Comparison of ENCODE assay signal across 8 mouse cellular contexts in genomic region chr7:37624759-37625340, GRCm38 (mm10).
DNase-seq lines count a peak whose midpoint lies in the region; ATAC-seq and TF ChIP-seq lines count a peak whose summit lies in the region.

No protein-coding gene starts in this region.

- 4% methylated on average over 20 of the region's 20 CpGs for WGBS in hindbrain, embryonic 14.5 days
- 3% methylated on average over 20 of the region's 20 CpGs for WGBS in midbrain, embryonic 16.5 days

- H3K4me3 ChIP-seq in gastrocnemius, adult 2 months: peak overlapping the region; percentile 75
- peak overlapping the region; percentile 43 for H3K4me3 ChIP-seq in hindbrain, embryonic 14.5 days (replicated peaks; ENCODE audit: low read length)
- peak overlapping the region; percentile 55 for H3K4me3 ChIP-seq in midbrain, embryonic 16.5 days (ENCODE audit: low read depth, low read length)

- DNase-seq in gastrocnemius, adult 2 months: no peak
- DNase-seq in gastrocnemius, postnatal 36 days: no peak
- peak; percentile 49 for DNase-seq in right cerebral cortex, postnatal 4 days
- DNase-seq in right cerebral cortex, adult 18-20 months: no peak
- DNase-seq in hindbrain, embryonic 14.5 days (ENCODE audit: low spot score): peak; percentile 58
- DNase-seq in ovary, postnatal 14 days (ENCODE audit: low spot score): no peak

- no peak overlapping the region for H3K27ac ChIP-seq in gastrocnemius, adult 2 months
- peak overlapping the region; percentile 92 for H3K27ac ChIP-seq in hindbrain, embryonic 14.5 days
- peak overlapping the region; percentile 86 for H3K27ac ChIP-seq in midbrain, embryonic 16.5 days (ENCODE audit: low read length)

- no peak for TF ChIP-seq CTCF in gastrocnemius, adult 2 months (IDR thresholded peaks at IDR 0.05)

- ATAC-seq in hindbrain, embryonic 14.5 days (ENCODE audit: low FRiP score): peak; percentile 58
- peak; percentile 69; the same call in 1 of the 2 replicates for ATAC-seq in midbrain, embryonic 16.5 days
- ATAC-seq in megakaryocyte-erythroid progenitor cell, adult 5-6 weeks (replicated peaks; ENCODE audit: low FRiP score, low TSS enrichment, poor library complexity, severe bottlenecking): no peak

- peak overlapping the region; percentile 76 for H3K9ac ChIP-seq in hindbrain, embryonic 14.5 days
- peak overlapping the region; percentile 81 for H3K9ac ChIP-seq in midbrain, embryonic 16.5 days (ENCODE audit: low read depth, low read length)

- no peaks in the 10 kb centered on the region for H3K27me3 ChIP-seq in hindbrain, embryonic 14.5 days (ENCODE audit: control insufficient read depth, insufficient read depth, low read length)
- no peaks in the 10 kb centered on the region for H3K27me3 ChIP-seq in midbrain, embryonic 16.5 days (ENCODE audit: control insufficient read depth, insufficient read depth, low read depth, low read length)

- H3K36me3 ChIP-seq in hindbrain, embryonic 14.5 days (replicated peaks; ENCODE audit: control insufficient read depth, insufficient read depth): no peaks in the 10 kb centered on the region
- H3K36me3 ChIP-seq in midbrain, embryonic 16.5 days (ENCODE audit: control insufficient read depth, insufficient read depth, low read length): no peaks in the 10 kb centered on the region

- intact Hi-C loops in gastrocnemius, adult 2 months (cut with DNase I): no loop called here
- intact Hi-C loops in gastrocnemius, postnatal 36 days (cut with DNase I): loop anchor here (10.0 kb wide), 1 partner anchor 140 kb away; no protein-coding TSS in a partner anchor

- peak overlapping the region; percentile 68 for H3K4me2 ChIP-seq in hindbrain, embryonic 14.5 days (replicated peaks)
- H3K4me2 ChIP-seq in midbrain, embryonic 16.5 days (ENCODE audit: low read length): peak overlapping the region; percentile 84

- no peaks in the 10 kb centered on the region for H3K9me3 ChIP-seq in hindbrain, embryonic 14.5 days (ENCODE audit: control insufficient read depth, low read length)
- H3K9me3 ChIP-seq in midbrain, embryonic 16.5 days (replicated peaks; ENCODE audit: control insufficient read depth, low read length, poor library complexity, severe bottlenecking): no peaks in the 10 kb centered on the region

- H3K4me1 ChIP-seq in hindbrain, embryonic 14.5 days (replicated peaks; ENCODE audit: control insufficient read depth, insufficient read depth, low read length): peaks cover 38% of the 10 kb centered on the region
- peaks cover 19% of the 10 kb centered on the region for H3K4me1 ChIP-seq in midbrain, embryonic 16.5 days (ENCODE audit: control insufficient read depth, insufficient read depth, low read length)

Comparison
In these comparisons a context has a peak if more than half of its experiments do, and no peak if none do; other contexts are left out.
1. DNase-seq: peak in right cerebral cortex, postnatal 4 days (single experiment) and hindbrain, embryonic 14.5 days (single experiment); none in gastrocnemius, adult 2 months (single experiment), gastrocnemius, postnatal 36 days (0 of 2), right cerebral cortex, adult 18-20 months (single experiment) and ovary, postnatal 14 days (single experiment).
2. Peak in every context shown above with its lines, with median percentiles within 50 percentile points of each other: H3K4me3 ChIP-seq.